Mouse (Mus musculus): ENCODE results near the gene Hist1h2bb. TPM values are rescaled to one million over a fixed set of nuclear protein-coding genes. Genes with fewer than 3 reads are reported as not detected.
"Not testable (repeated sequence)": the region's sequence is repeated elsewhere in the genome, so short reads cannot be mapped to it uniquely, and the experiment has no call there.

Gene Hist1h2bb
- polyA plus RNA-seq, 1 experiment, result 1.3 TPM

DNA sequence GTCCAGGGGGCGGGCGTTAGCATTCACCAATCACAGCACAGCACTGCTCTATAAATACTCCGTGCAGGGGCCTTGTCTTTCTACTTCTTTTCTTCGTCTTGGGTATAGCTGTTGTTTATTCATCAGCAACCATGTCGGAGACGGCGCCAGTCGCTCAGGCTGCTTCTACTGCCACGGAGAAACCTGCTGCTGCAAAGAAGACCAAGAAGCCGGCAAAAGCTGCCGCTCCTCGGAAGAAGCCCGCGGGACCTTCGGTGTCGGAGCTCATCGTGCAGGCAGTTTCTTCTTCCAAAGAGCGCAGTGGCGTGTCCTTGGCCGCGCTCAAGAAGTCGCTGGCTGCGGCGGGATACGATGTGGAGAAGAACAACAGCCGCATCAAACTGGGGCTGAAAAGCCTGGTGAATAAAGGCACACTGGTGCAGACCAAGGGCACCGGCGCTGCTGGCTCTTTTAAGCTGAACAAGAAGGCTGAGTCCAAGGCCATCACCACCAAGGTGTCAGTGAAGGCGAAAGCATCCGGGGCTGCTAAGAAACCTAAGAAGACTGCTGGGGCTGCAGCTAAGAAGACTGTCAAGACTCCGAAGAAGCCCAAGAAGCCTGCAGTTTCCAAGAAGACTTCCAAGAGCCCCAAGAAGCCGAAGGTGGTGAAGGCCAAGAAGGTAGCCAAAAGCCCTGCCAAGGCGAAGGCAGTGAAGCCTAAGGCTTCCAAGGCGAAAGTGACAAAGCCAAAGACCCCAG, 17.2 kb downstream of the Hist1h2bb start, which contains the start of gene Hist1h1a:
Gene Hist1h1a (plus strand): TSS at position 81 of the 738 bp plus-strand sequence.
- Histone ChIP-seq H3K36me3 (ENCODE audit: control insufficient read depth, insufficient read depth) (no peaks in the 10 kb centered on the region), H3K4me3 (peak within 1 kb of the TSS; percentile 29), H3K4me2 (ENCODE audit: low read depth) (peak within 1 kb of the TSS; percentile 100), H3ac (ENCODE audit: control insufficient read depth, insufficient read length) (no peak within 1 kb of the TSS), H3K79me2 (ENCODE audit: control insufficient read depth, insufficient read depth) (no peaks in the 10 kb centered on the region), H3K27me3 (ENCODE audit: control insufficient read depth, insufficient read depth, insufficient read length) (no peaks in the 10 kb centered on the region)
- TF ChIP-seq POLR2A (IDR thresholded peaks at IDR 0.05; ENCODE audit: insufficient read length, low read depth) (peak; percentile 75), MAX (IDR thresholded peaks at IDR 0.05; ENCODE audit: low read depth) (no peak), POLR2AphosphoS2 (IDR thresholded peaks at IDR 0.05; ENCODE audit: insufficient read length, low read depth) (peak; percentile 87)

DNA sequence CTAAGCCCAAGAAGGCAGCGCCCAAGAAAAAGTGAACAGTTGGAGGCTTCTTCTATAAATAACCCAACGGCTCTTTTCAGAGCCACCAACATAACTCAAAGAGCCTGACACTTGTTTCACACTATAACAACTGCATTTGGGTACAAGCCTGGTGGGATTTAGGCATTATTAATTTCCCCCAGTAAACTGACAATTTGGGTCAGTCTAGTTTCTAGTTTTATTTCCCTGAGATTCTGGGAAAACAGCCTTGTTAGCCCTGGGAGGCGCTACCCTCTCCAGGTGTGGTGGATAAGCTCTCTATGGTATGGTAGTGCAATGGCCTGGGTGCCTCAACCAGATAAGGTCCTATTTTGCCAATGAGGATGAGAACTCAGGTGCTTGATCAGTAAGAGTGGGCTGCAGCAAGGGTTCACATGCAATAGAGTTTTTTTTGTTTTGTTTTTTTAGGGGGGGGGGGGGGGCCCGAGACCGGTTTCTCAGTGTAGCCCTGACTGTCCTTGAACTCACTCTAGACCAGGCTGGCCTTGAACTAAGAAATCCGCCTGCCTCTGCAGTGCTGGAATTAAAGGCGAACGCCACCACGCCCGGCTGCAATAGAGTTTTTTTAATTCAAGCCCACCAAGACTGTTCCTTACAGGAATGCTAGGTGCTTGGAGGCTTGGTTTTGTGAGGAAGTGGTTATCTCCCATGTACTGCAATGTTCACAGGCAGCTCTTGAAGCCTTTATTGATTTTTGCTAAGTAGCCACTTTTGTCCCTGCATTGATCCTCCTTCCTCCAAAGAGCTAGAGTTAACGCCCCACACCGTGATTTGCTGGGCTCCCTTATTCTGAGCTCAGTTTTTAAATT, 18.0 kb downstream of the Hist1h2bb start:
- H3K4me3 ChIP-seq, result peak overlapping the region; percentile 29
- no peaks in the 10 kb centered on the region for H3K79me2 ChIP-seq (ENCODE audit: control insufficient read depth, insufficient read depth)
- no peaks in the 10 kb centered on the region for H3K36me3 ChIP-seq (ENCODE audit: control insufficient read depth, insufficient read depth)
- peak overlapping the region; percentile 100 for H3K4me2 ChIP-seq (ENCODE audit: low read depth)
- no peak overlapping the region for H3ac ChIP-seq (ENCODE audit: control insufficient read depth, insufficient read length)
- TF ChIP-seq POLR2AphosphoS2 (IDR thresholded peaks at IDR 0.05; ENCODE audit: insufficient read length, low read depth) (peak; percentile 67), POLR2A (IDR thresholded peaks at IDR 0.05; ENCODE audit: insufficient read length, low read depth) (peak; percentile 6), USF1 (IDR thresholded peaks at IDR 0.05; ENCODE audit: low read depth) (no peak)
- no peaks in the 10 kb centered on the region for H3K27me3 ChIP-seq (ENCODE audit: control insufficient read depth, insufficient read depth, insufficient read length)

DNA sequence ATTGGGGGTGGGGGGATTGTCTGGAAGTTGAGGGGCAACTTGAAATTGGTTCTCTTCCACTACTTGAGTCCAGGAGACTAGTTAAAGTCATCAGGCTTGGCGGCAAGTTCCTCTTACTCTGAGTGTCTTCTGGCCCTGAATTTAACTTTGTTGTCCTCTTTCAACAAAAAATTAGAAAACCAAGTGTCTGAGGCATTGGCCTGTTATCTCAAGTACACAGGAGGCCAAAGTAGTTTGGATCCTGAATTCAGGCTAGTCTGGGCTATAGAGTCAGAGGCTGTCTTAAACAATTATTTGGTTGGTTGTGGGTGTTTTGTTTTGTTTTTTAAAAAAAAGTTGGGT, 18.6 kb downstream of the Hist1h2bb start:
- peak overlapping the region; percentile 29 for H3K4me3 ChIP-seq
- no peaks in the 10 kb centered on the region for H3K79me2 ChIP-seq (ENCODE audit: control insufficient read depth, insufficient read depth)
- H3K27me3 ChIP-seq (ENCODE audit: control insufficient read depth, insufficient read depth, insufficient read length), result no peaks in the 10 kb centered on the region
- no peak overlapping the region for H3ac ChIP-seq (ENCODE audit: control insufficient read depth, insufficient read length)
- TF ChIP-seq POLR2A (IDR thresholded peaks at IDR 0.05; ENCODE audit: insufficient read length, low read depth) (no peak), SRF (IDR thresholded peaks at IDR 0.05; ENCODE audit: control insufficient read depth, insufficient read length, low read depth) (no peak), TCF3 (IDR thresholded peaks at IDR 0.05; ENCODE audit: insufficient read length, low read depth) (no peak), TCF12 (IDR thresholded peaks at IDR 0.05; ENCODE audit: insufficient read depth, poor library complexity, severe bottlenecking) (no peak), MYOG (IDR thresholded peaks at IDR 0.05; ENCODE audit: control insufficient read depth in 1 of 3, insufficient read depth in 1 of 3, insufficient read length in 2 of 3, low read depth in 2 of 3) (no peak), E2F4 (IDR thresholded peaks at IDR 0.05; ENCODE audit: insufficient read depth) (no peak), REST (IDR thresholded peaks at IDR 0.05; ENCODE audit: insufficient read depth, insufficient read length) (no peak), MYOD1 (IDR thresholded peaks at IDR 0.05; ENCODE audit: control insufficient read depth in 1 of 3, insufficient read length in 2 of 3, low read depth in 2 of 3) (no peak), POLR2AphosphoS2 (IDR thresholded peaks at IDR 0.05; ENCODE audit: insufficient read length, low read depth) (no peak), CEBPB (IDR thresholded peaks at IDR 0.05; ENCODE audit: insufficient read depth, poor library complexity, severe bottlenecking) (no peak), USF1 (IDR thresholded peaks at IDR 0.05; ENCODE audit: low read depth) (no peak), MAX (IDR thresholded peaks at IDR 0.05; ENCODE audit: low read depth) (no peak)
- H3K36me3 ChIP-seq (ENCODE audit: control insufficient read depth, insufficient read depth), result no peaks in the 10 kb centered on the region
- no peak overlapping the region for H3K4me2 ChIP-seq (ENCODE audit: low read depth)

DNA sequence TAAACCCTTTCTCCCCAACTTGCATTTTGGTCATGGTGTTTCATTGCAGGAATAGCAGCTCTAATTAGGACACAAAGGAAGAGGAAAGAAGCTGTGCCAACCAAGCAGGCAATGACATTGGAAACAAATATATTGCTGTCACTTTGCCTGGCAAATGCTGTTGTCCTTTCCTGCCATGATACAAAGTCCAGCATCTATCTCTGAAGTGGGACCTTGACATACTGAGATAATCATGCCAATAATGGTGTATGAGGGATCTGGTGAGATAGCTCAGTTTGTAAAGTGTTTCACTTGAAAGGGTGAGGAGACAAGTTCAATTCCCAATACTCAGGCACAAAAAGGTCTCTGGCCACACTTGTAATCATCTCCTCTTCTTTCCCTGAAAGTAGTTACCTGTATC, 20.2 kb downstream of the Hist1h2bb start:
- Histone ChIP-seq H3K79me2 (ENCODE audit: control insufficient read depth, insufficient read depth) (no peaks in the 10 kb centered on the region), H3K36me3 (ENCODE audit: control insufficient read depth, insufficient read depth) (no peaks in the 10 kb centered on the region), H3ac (ENCODE audit: control insufficient read depth, insufficient read length) (no peak overlapping the region), H3K27me3 (ENCODE audit: control insufficient read depth, insufficient read depth, insufficient read length) (no peaks in the 10 kb centered on the region), H3K4me2 (ENCODE audit: low read depth) (no peak overlapping the region), H3K4me3 (no peak overlapping the region)
- TF ChIP-seq REST (IDR thresholded peaks at IDR 0.05; ENCODE audit: insufficient read depth, insufficient read length) (no peak), USF1 (IDR thresholded peaks at IDR 0.05; ENCODE audit: low read depth) (no peak), CEBPB (IDR thresholded peaks at IDR 0.05; ENCODE audit: insufficient read depth, poor library complexity, severe bottlenecking) (no peak), MAX (IDR thresholded peaks at IDR 0.05; ENCODE audit: low read depth) (no peak), MYOD1 (IDR thresholded peaks at IDR 0.05; ENCODE audit: control insufficient read depth in 1 of 3, insufficient read length in 2 of 3, low read depth in 2 of 3) (no peak), POLR2A (IDR thresholded peaks at IDR 0.05; ENCODE audit: insufficient read length, low read depth) (no peak), POLR2AphosphoS2 (IDR thresholded peaks at IDR 0.05; ENCODE audit: insufficient read length, low read depth) (no peak)

DNA sequence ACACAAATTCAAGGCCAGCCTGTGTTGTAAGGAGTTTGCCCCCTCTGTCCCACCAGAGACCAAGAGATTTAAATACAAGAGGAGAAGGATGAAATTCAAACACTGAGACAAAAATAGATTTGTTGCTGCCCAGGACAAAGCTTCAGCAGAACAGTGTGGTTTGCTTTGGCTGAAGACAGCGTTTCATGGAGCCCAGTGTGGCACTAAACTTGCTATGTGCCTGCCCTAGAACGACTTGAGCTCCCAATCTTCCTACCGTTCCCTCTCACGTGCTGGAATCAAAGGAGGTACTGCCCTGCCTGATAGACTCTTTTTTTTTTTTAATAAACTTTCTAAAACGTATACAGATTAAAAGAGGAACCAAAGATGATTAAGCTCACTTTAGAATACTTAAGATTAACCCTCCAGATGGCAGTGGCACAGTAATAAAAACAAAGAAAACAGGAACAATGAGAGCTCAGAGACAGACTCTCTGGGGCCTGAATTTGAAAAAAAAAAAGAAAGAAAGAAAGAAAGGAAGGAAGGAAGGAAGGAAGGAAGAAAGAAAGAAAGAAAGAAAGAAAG, 22.4 kb downstream of the Hist1h2bb start:
- no peak overlapping the region for H3K4me2 ChIP-seq (ENCODE audit: low read depth)
- no peaks in the 10 kb centered on the region for H3K79me2 ChIP-seq (ENCODE audit: control insufficient read depth, insufficient read depth)
- no peak overlapping the region for H3ac ChIP-seq (ENCODE audit: control insufficient read depth, insufficient read length)
- no peaks in the 10 kb centered on the region for H3K27me3 ChIP-seq (ENCODE audit: control insufficient read depth, insufficient read depth, insufficient read length)
- TF ChIP-seq TCF12 (IDR thresholded peaks at IDR 0.05; ENCODE audit: insufficient read depth, poor library complexity, severe bottlenecking) (no peak), TCF3 (IDR thresholded peaks at IDR 0.05; ENCODE audit: insufficient read length, low read depth) (no peak), MAX (IDR thresholded peaks at IDR 0.05; ENCODE audit: low read depth) (no peak), MYOG (IDR thresholded peaks at IDR 0.05; ENCODE audit: control insufficient read depth in 1 of 3, insufficient read depth in 1 of 3, insufficient read length in 2 of 3, low read depth in 2 of 3) (no peak), REST (IDR thresholded peaks at IDR 0.05; ENCODE audit: insufficient read depth, insufficient read length) (no peak), POLR2AphosphoS2 (IDR thresholded peaks at IDR 0.05; ENCODE audit: insufficient read length, low read depth) (no peak), USF1 (IDR thresholded peaks at IDR 0.05; ENCODE audit: low read depth) (no peak), SRF (IDR thresholded peaks at IDR 0.05; ENCODE audit: control insufficient read depth, insufficient read length, low read depth) (no peak), CEBPB (IDR thresholded peaks at IDR 0.05; ENCODE audit: insufficient read depth, poor library complexity, severe bottlenecking) (no peak), POLR2A (IDR thresholded peaks at IDR 0.05; ENCODE audit: insufficient read length, low read depth) (no peak), E2F4 (IDR thresholded peaks at IDR 0.05; ENCODE audit: insufficient read depth) (no peak), MYOD1 (IDR thresholded peaks at IDR 0.05; ENCODE audit: control insufficient read depth in 1 of 3, insufficient read length in 2 of 3, low read depth in 2 of 3) (no peak)
- no peaks in the 10 kb centered on the region for H3K36me3 ChIP-seq (ENCODE audit: control insufficient read depth, insufficient read depth)
- H3K4me3 ChIP-seq, result no peak overlapping the region

DNA sequence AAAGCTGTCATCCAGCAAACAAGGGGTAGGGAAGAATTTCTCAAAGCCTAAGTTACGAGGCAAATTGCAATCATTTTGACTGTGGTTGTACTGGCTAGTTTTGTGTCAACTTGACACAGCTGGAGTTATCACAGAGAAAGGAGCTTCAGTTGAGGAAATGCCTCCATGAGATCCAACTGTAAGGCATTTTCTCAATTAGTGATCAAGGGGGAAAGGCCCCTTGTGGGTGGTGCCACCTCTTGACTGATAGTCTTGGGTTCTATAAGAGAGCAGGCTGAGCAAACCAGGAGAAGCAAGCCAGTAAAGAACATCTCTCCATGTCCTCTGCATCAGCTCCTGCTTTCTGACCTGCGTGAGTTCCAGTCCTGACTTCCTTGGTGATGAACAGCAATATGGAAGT, 23.1 kb downstream of the Hist1h2bb start, which contains the start of gene Trim38:
Gene Trim38 (plus strand): TSS at position 301 of the 400 bp plus-strand sequence.
- not testable (repeated sequence) for H3K79me2 ChIP-seq (ENCODE audit: control insufficient read depth, insufficient read depth); H3K4me2 ChIP-seq (ENCODE audit: low read depth); H3K4me3 ChIP-seq; H3K27me3 ChIP-seq (ENCODE audit: control insufficient read depth, insufficient read depth, insufficient read length); H3K36me3 ChIP-seq (ENCODE audit: control insufficient read depth, insufficient read depth); H3ac ChIP-seq (ENCODE audit: control insufficient read depth, insufficient read length)
